Mouse (Mus musculus) right cerebral cortex, postnatal 10 days (tissue): ENCODE measurements around the gene Xylt1.

Experiments used
- DNase-seq, 2 experiments: peaks; one replicate each; pipeline ENCODE4 v3.0.0; 2021; ENCODE audit warnings: low spot score in 2 of 2

The Xylt1 gene

GRCm38 (mm10) chr7:117697681-117698080 lies 316.9 kb downstream of the Xylt1 start:
- no peak for DNase-seq

GRCm38 (mm10) chr7:117698551-117699114 lies 317.9 kb downstream of the Xylt1 start:
- no peak for DNase-seq

GRCm38 (mm10) chr7:117699343-117699985 lies 318.7 kb downstream of the Xylt1 start:
- DNase-seq, result peak; percentile 86 to 93

- DNase-seq, result peak; percentile 33 to 51
Observed at GRCm38 (mm10) chr7:117700066-117700465, 319.3 kb downstream of the Xylt1 start.

GRCm38 (mm10) chr7:117709901-117710607 lies 329.3 kb downstream of the Xylt1 start:
- peak; percentile 39 to 61 for DNase-seq

- DNase-seq, result peak in 1 of 2 experiments; percentile 36
Observed at GRCm38 (mm10) chr7:117716876-117717408, 336.2 kb downstream of the Xylt1 start.

- DNase-seq, result peak in 1 of 2 experiments; percentile 39
Observed at GRCm38 (mm10) chr7:117720426-117720825, 339.6 kb downstream of the Xylt1 start.
